Mouse (Mus musculus): ENCODE measurements at regions not wholly inside any gene's neighbourhood (a gene's known extent, or its start where the extent isn't known, plus 50 kb on each side); places are given as distances from the start of the nearest gene placed in this dataset.

DNA sequence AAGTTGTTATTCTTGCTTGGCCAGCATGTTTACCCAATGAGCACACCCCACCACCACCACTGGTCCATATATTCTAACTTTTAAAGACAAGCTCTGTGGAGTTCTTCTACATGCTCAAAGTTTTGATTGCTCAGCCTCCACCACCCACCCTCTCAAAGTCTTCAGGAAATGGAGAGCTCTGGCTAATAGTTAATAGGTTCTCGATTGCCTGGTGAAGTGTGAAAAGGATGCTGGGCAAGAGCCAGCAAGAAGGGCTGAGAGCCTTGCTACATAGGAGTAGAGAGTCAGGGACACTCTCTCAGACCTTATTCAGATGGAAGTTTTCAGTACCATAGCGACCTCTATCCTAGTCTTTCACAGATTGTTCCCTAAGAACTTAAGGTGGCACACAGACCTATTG, 199.4 kb upstream of the Pkdcc start:
- TF ChIP-seq CTCF (IDR thresholded peaks at IDR 0.05; ENCODE audit: low read depth, low read length) = no peak
- no peak for TF ChIP-seq GATA1 (IDR thresholded peaks at IDR 0.05; ENCODE audit: borderline replicate concordance, low read length)
- no peak for TF ChIP-seq POLR2AphosphoS5 (IDR thresholded peaks at IDR 0.05; ENCODE audit: insufficient replicate concordance, low read depth, low read length)
- TF ChIP-seq TAL1 (conservative IDR thresholded peaks at IDR 0.05; ENCODE audit: low read depth, low read length) = no peak
